Mouse (Mus musculus) liver, adult (tissue): ENCODE results near the gene Stom.
A peak's percentile ranks its signal among the peaks of the same experiment; 100 is the strongest.

Experiments
- GATA4 ChIP-seq: IDR thresholded peaks from 2 replicates; pipeline ENCODE4 v1.6.1; 2014; ENCODE audit warnings: mild to moderate bottlenecking, low read length; ENCODE audit not compliant: insufficient replicate concordance

Gene Stom

DNA sequence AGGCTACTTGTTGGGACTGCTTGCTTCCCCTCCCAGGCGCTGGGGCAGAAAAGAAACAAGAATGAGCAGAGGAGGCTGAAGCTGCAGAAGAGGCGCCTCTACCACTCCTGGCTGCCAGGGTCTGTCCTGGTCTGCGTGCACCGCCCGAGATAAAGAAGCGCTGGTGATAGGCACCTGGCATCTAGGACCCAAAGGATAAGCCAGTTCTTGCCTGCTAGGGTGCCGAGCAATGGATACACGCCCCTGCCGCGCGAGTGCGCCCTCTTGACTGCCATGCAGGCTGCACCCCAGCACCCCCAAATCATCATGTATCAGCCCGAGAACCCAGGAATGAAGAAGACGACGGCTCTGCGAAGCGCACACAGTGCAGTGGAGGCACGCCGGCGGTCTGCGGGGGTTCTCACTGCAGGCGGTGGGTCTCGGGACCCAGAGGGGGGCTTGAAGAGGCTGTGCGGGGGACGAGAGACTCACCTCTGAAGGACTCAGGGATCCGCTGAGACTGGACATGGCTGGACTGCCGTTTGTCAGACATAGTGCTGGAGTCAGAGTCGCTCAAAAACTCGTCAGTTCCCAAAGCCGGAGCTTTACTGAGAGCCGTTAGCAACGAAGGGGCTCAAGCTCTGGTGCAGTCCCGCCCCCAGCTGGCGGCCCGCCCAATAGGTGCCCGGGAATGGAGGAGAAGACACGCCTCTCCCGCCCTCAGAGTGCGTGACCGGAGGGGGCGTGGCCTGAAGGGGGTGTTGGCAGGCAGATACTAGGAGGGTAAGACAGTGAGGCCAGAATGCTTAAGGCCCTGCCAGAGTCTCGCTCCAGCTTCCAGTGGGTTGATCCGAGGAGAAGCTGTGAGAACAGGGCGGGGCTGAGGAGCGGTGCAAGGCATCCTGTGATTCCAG lies at the start of gene Stom:
Gene Stom (minus strand): TSS at position 589 of the 893 bp plus-strand sequence.
- TF ChIP-seq GATA4, result peak; percentile 72; the same call in 1 of the 2 replicates

DNA sequence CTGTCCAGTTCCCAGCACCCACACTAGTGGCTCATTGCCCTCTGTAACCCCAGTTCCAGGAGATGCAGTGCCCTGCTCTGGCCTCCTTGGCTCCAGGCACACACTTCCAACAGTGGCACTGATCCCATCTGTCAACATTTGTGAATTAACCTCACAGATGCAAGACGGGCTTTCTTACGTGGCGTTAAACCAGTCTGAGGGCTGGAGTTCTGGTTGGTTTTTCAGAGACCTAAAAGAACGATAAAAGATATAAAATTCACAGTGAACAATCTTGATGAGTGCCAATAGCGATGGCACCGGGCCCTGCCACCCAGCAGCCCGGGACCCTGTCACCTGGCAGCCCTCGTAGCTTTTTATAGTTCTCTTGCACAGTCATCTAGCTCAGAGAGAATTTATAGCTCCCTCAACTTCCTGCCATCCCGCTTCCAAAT lies 48.7 kb upstream of the Stom start:
- TF ChIP-seq GATA4, result no peak

GRCm38 (mm10) chr2:35379306-35379705 lies 42.5 kb upstream of the Stom start:
- TF ChIP-seq GATA4, result no peak

DNA sequence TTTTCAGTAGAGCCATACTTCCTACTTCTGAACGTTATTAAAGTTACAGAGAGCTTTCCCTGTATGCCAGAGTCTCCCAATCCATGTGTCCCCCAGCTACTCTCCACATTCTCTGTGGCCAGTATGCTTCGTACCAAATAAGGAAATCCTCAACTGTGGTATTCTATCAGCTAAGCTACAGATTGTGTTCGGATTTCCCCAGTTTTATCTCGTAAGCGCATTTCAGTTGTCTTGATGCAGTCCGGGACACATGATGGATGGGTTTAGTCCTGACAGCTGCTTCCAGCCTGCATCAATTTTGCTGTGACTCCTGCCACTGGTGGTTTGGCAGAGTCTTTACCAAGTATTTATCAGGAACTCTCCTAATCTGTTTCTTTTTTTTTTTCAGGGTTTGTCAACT lies 40.8 kb upstream of the Stom start:
- TF ChIP-seq GATA4, result no peak

- no peak for TF ChIP-seq GATA4
These were observed 36.2 kb upstream of the Stom start for GRCm38 (mm10) chr2:35373003-35373402.

DNA sequence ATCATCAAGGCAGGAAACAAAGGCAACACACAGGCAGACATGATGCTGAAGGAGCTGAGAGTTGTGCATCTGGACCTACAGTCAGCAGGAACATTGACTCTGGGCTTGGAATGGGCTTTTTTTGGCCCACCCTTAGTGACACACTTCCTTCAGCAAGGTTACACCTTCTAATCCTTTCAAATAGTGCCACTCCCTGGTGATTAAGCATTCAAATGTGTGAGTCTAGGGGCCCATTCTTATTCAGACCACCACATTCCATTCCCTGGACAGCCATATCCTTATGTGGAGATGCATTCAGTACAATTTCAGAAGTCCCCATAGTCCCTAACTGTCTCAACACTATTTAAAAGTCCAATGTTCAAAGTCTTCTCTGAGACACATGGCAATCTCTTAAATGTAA lies 33.9 kb upstream of the Stom start:
- no peak for TF ChIP-seq GATA4

DNA sequence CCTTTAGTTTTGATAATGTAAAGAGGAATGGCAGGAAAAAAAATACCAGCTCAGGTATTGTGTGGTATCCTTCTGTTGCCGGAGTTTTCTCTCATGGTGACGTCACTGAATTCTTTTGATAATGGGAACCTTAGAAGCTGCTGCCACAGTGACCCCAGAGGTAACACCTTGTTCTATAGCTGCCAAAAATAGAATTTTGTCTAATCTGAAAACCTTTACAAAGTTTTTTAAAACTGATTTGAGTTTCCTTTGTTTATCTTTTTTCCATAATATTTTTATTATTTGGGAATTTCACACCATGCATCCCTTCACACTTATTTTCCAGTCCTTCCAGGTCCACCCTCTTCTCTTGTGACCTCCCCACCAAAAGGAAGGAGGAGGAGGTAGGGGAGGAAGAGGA lies 30.9 kb upstream of the Stom start, which contains the start of gene 4930568D16Rik:
Gene 4930568D16Rik (minus strand): TSS at position 101 of the 400 bp plus-strand sequence.
- TF ChIP-seq GATA4, result no peak

- TF ChIP-seq GATA4, result no peak
These were observed 12.4 kb upstream of the Stom start for GRCm38 (mm10) chr2:35349184-35349583.

- no peak for TF ChIP-seq GATA4
These were observed 9.2 kb upstream of the Stom start for GRCm38 (mm10) chr2:35345984-35346383.

DNA sequence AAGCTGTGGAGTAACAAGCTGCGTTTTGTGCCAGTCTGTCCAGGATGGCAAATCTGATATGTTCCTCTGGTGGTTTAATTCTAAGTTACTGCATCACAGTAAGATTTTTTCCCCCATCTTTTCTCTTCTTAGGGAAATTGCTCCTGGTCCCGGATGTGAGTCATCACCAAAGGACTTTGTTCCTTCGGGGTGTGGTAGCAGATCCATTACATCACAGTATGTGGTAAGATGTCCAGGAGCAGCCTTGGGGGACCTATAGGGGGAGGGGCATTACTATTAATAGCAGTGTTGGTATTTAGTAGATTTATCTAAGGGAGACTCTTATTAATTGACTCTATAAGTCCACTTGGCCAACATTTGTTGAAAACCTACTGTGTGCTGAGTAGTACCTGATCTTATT lies 5.8 kb upstream of the Stom start:
- no peak for TF ChIP-seq GATA4

- no peak; the same call in 1 of the 2 replicates for TF ChIP-seq GATA4
These were observed 1.9 kb upstream of the Stom start for GRCm38 (mm10) chr2:35338707-35339106.

GRCm38 (mm10) chr2:35338036-35338435 lies 1.3 kb upstream of the Stom start:
- TF ChIP-seq GATA4, result no peak

DNA sequence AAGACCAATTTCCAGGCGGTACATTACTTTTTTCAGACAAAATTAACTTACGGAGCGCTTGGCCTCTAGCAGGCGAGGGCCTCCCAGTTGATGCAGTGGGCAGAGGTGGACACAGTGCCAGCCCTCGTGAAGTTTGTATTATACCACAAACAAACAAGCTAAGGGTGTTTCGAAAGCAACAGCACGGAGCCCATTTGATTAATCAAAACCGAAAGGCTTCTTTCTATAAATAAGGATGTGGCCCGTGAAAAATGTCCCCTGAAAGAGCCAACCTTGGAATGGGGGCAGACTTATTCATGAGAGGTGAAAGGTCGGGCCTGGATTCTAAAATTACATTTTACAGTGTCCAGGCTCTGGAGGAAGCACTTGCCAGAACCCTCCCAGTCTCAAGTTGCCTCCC lies 643 bp upstream of the Stom start:
- TF ChIP-seq GATA4, result no peak

GRCm38 (mm10) chr2:35335620-35336019 lies 1.2 kb downstream of the Stom start:
- no peak for TF ChIP-seq GATA4

DNA sequence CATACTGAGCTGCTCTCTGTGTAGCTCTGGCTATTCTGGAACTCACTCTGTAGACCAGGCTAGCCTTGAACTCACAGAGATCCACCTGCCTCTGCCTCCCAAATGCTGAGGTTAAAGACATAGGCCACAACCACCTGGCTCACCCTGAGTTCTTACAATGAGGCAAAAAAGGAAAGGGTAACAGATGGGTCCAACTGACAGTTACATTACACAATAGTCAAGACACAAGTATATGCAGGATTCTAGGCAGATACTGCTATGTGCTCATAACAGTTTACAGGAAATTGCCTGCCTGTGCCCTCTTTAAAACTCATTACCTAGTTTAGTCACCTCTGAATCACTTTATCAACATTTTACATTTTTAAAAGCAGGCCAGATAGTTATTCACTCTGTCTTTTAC lies 3.1 kb downstream of the Stom start:
- TF ChIP-seq GATA4, result no peak

- TF ChIP-seq GATA4, result no peak
These were observed 5.6 kb downstream of the Stom start for GRCm38 (mm10) chr2:35331205-35331604.

- no peak for TF ChIP-seq GATA4
These were observed 7.7 kb downstream of the Stom start for GRCm38 (mm10) chr2:35329061-35329460.
